Mouse (Mus musculus): ENCODE results near the gene Theg.
A peak's percentile ranks its signal among the peaks of the same experiment; 100 is the strongest.

The Theg gene

DNA sequence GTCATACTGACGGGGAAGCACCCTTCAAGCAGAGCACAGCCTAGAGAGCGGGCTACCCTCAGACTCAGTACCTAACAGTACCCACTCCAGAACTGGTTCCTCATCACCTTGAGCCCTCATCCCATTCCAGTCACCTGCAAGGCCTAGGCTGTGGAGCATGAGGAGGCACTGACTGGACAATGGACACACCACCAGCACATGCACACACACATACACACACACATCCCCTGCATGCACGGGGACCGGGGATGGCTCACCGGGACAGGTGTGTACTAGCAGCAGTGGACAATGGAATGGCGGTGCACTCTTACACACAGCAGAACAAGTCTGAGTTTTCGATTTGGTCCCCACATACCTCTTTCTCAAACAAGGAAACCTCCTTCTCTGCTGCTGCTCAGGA lies 49.9 kb downstream of the Theg start:
- no peak for DNase-seq (ENCODE audit: low spot score)

DNA sequence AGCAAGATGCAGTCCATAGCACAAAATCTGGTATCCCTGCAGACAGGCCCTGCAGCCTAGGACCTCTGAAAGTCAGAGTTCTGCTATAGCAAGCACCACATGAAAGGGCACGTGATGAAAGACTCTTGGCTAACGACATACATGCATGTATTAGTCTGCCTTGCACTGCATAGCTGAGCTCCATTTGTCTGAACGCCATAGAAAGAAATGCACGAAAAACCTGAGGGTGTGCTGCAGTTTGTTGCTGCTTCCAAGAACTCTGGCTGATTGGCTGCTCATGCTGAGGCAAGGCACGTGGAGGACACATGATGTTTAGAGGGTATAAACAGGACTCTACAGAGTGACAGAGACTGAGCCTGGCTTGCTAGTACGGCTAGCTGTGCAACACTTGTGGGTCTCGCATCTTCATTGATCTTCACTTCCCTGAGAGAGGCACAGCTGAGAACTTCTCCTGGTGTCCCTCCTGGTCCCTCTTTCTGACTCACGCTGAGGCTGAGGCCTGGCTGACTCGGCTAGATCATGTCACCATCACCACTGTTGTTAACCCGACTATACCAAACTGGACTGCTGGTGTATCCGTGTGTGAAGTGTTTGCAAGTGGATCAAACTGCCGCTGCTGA lies 50.6 kb downstream of the Theg start:
- no peak for DNase-seq (ENCODE audit: low spot score)

DNA sequence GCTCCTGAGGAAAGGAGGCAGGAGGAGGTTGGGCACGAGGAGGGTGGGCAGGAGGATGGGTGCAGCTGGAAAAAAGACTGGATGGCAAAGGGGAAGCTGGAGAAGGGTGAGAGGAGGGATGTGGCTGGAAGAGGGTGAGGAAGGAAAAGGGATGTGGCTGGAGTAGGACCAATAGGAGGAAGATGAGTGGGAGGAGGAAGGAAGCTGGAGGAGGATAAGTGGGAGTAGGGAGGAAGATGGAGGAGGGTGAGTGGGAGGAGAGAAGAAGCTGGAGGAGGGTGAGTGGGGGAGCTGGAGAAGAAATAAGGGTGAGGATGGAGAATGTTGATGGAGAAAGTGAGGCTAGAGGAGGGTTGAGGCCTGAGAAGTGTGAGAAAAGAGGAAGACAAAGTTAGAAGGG lies 51.7 kb downstream of the Theg start:
- DNase-seq (ENCODE audit: low spot score), result peak; percentile 0

- DNase-seq (ENCODE audit: low spot score), result peak; percentile 0
These were observed 52.7 kb downstream of the Theg start for GRCm38 (mm10) chr10:79534426-79534825.

GRCm38 (mm10) chr10:79533126-79533911 lies 53.8 kb downstream of the Theg start, which contains the start of gene Plpp2:
Gene Plpp2, minus strand, starts transcription at chr10:79533796.
- DNase-seq (ENCODE audit: low spot score), result peak; percentile 71

GRCm38 (mm10) chr10:79532678-79533077 lies 54.5 kb downstream of the Theg start:
- peak; percentile 2 for DNase-seq (ENCODE audit: low spot score)

DNA sequence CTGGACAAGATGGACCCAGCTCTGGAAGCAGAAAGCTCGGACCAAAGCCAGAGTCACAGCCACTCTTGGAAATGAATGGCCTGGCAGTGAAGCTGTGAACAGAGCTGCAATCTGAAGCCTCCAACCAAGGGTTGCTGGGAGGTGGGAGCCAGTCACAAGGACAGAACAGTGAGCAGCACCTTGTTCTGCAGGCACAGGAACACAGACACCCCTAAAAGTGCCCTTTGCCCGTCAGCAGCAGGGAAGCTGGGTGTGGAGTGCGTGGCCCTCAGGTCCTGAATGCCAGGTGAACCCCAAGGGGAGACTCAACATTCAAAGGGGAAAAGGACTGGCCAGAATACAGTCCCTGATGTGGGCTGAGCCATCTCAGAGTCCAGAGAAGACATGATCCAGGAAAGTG lies 55.5 kb downstream of the Theg start:
- no peak for DNase-seq (ENCODE audit: low spot score)

DNA sequence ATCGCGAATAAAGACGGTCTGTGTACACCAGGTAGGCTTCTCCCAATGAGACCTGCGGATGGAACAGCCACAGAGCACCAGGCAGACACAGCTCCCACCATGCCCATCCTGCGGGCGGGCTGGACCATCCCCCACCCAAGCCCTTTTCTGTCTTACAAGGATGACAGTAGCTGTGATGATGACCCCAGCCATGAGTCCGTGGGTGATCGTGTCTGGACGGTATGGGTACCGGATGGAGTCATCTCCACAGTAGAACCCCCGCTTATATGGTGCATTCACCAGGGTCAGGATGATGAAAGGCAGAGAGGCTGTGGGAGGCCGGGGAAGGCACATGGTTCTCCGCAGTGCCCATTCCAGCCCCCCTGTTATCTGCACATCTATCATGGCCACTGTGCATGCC lies 56.4 kb downstream of the Theg start:
- DNase-seq (ENCODE audit: low spot score), result no peak

DNA sequence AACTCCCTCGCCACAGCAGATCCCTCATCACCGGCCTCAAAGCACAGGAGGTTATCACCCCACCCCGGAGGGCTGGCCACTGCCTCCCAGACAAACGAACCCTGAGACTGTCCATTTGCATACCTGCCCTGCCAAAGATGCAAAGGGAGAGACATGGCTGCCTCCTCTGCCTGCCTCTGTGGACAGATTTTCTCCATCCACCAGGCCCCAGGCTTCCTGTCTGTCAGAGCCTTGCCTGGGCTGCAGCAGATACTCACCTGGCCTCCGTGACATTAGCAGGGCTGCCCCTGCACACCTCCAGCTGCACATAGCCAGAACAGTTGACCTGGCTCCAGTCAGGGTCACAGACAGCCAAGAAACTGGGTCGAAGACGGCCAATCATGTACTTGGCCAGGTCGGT lies 56.9 kb downstream of the Theg start:
- DNase-seq (ENCODE audit: low spot score), result no peak

- no peak for DNase-seq (ENCODE audit: low spot score)
These were observed 59.0 kb downstream of the Theg start for GRCm38 (mm10) chr10:79528081-79528480.

DNA sequence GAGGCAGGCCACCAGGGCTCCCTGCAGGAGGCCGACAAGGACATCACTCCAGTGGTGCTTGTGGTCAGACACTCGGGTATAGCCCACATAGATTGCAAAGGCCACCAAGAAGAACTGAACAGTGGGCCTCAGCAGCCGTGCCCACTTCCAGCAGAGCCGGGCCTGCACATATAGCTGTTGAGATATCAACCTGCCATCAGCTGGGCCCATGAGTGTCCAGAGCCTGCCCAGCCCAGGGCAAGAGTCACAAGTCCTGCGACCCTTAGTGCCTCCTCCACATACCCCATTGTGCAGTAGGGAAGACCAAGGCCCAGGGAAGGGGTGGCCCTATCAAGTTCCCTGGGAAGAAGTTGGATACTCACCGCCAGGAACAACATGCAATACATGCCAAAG lies 59.7 kb downstream of the Theg start:
- DNase-seq (ENCODE audit: low spot score), result no peak

DNA sequence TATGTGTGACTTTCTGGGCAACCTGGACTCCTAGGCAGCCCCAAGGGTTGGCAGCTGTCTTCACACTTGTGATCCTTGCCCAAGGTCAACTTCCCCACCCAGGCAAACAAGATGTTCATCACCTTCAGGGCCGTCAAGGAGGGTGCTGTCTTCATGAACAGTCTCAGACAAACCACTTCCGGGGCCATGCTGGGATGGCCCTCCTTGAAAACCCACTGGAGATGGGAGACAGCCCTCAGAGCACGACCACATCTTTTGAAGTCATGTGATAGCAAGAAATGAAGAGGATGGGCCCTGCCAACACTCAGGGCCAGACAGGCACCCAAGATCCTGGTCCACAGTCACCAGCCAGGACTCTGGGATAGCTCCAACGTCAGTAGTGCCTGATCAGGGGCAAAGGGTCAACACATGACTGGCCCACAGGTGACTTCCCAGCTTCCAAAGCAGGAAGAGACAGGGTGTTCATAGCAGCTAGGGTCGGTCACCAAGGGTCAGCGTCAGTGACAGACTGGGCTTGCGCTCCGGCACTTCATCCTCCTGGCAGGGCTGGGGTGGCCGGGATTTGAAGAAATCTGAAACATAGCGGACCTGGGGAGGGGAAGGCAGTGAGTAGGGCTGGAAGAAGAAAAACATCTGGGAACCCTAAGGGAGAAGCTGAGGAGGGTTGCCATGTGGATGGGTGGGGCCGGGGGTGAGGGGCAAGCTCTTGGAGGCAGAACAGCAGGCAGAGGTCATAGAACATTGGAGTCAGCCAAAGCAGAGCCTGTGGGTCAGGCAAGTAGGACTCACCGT lies 60.3 kb downstream of the Theg start:
- DNase-seq (ENCODE audit: low spot score), result no peak

Data from ovary, adult 18-20 months (tissue).